Comparison of ENCODE assay signal across 7 mouse cellular contexts in the genomic region with DNA sequence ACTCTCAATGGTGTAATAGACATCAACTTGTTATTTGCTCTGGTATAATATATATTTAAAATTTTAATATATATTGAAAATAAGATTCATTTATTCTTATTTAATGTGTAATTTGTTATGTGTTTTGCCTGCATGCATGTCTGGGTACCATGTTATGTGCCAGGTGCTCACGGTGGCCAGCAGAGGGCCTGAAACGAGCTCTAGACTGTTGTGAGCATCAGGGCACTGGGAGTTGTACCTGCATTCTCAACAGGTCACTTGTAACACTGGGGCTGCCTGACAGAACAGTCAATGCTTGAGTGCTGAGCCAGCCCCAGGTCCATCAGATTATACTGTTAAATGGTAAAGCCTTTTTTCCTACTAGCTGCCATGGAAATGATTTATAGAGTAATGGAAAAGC. TPM values are rescaled to one million over a fixed set of nuclear protein-coding genes. Genes with fewer than 3 reads are reported as not detected.
DNase-seq lines count a peak whose midpoint lies in the region; ATAC-seq lines count a peak whose summit lies in the region.

No protein-coding gene starts in this region.

- peak; percentile 18; the same call in 1 of the 2 replicates for ATAC-seq in embryonic facial prominence, embryonic 14.5 days (ENCODE audit: low read depth)
- no peak for ATAC-seq in monocyte, adult 5-6 weeks (replicated peaks; ENCODE audit: insufficient number of reproducible peaks, low FRiP score, low TSS enrichment, poor library complexity, severe bottlenecking)

- peaks cover 40% of the 10 kb centered on the region for H3K36me3 ChIP-seq in embryonic facial prominence, embryonic 14.5 days (ENCODE audit: control insufficient read depth, insufficient read depth, low read length)

- H3K9me3 ChIP-seq in embryonic facial prominence, embryonic 14.5 days (ENCODE audit: control insufficient read depth, low read length): no peaks in the 10 kb centered on the region

- no peak overlapping the region for H3K4me2 ChIP-seq in embryonic facial prominence, embryonic 14.5 days (ENCODE audit: low read depth, low read length)

- H3K4me1 ChIP-seq in embryonic facial prominence, embryonic 14.5 days (ENCODE audit: control insufficient read depth, insufficient read depth, low read length): no peaks in the 10 kb centered on the region

- H3K9ac ChIP-seq in embryonic facial prominence, embryonic 14.5 days (ENCODE audit: low read depth, low read length): no peak overlapping the region

- no peak overlapping the region for H3K27ac ChIP-seq in embryonic facial prominence, embryonic 14.5 days (replicated peaks; ENCODE audit: low read depth, low read length)

- H3K27me3 ChIP-seq in embryonic facial prominence, embryonic 14.5 days (replicated peaks; ENCODE audit: control insufficient read depth, insufficient read depth, low read length): no peaks in the 10 kb centered on the region

- no peak overlapping the region for H3K4me3 ChIP-seq in embryonic facial prominence, embryonic 14.5 days (ENCODE audit: low read depth, low read length)

- WGBS in embryonic facial prominence, embryonic 14.5 days: 51% methylated on average over 2 of the region's 2 CpGs

- peak; percentile 23 for DNase-seq in kidney, adult 9 months
- DNase-seq in kidney, adult 11 months: no peak
- DNase-seq in 3T3-L1 (ENCODE audit: low read depth, low spot score) (peak; percentile 31), 416B (ENCODE audit: low read depth) (peak; percentile 26)
- no peak for DNase-seq in embryonic facial prominence, embryonic 14.5 days (ENCODE audit: low spot score)
- DNase-seq in frontal cortex, adult 2 months (ENCODE audit: extremely low spot score in 1 of 2, low spot score in 1 of 2): no peak

RNA-seq across cellular contexts. Expression of a gene that starts 43.2 kb away (rescaled TPM):
- 12.1 and 12.6 TPM in 2 replicates for polyA plus RNA-seq in embryonic facial prominence, embryonic 14.5 days (2014; fragmentation: Nextera tagmentation; extraction: Ambion mirVana)
- total RNA-seq in monocyte, adult 5-6 weeks (2017): 4.8 to 8.8 TPM (median 8.4 TPM) in 3 replicates
- 9.8 and 11.5 TPM in 2 replicates for polyA plus RNA-seq in frontal cortex, adult 2 months (2012; rRNA removed)

RNA-seq across cellular contexts. Expression of a gene that starts 43.5 kb away (rescaled TPM):
- polyA plus RNA-seq in embryonic facial prominence, embryonic 14.5 days (2014; fragmentation: Nextera tagmentation; extraction: Ambion mirVana): 24.0 and 28.3 TPM in 2 replicates
- total RNA-seq in monocyte, adult 5-6 weeks (2017): 32.8 to 50.5 TPM (median 42.8 TPM) in 3 replicates
- 18.6 TPM in 2 replicates for polyA plus RNA-seq in frontal cortex, adult 2 months (2012; rRNA removed)

Comparison
In these comparisons a context has a peak if more than half of its experiments do, and no peak if none do; other contexts are left out.
1. DNase-seq: peak in kidney, adult 9 months (single experiment), 3T3-L1 (single experiment) and 416B (single experiment); none in kidney, adult 11 months (single experiment), embryonic facial prominence, embryonic 14.5 days (single experiment) and frontal cortex, adult 2 months (0 of 2).